Mouse (Mus musculus): ENCODE data around the gene Lrp5. TPM values are rescaled to one million over a fixed set of nuclear protein-coding genes. Genes with fewer than 3 reads are reported as not detected.
"Not testable (repeated sequence)": the region's sequence is repeated elsewhere in the genome, so short reads cannot be mapped to it uniquely, and the experiment has no call there.

Lrp5 gene
- total RNA-seq, 2 experiments from 2014 or later, result 7.3 to 8.3 TPM

GRCm38 (mm10) chr19:3620871-3621270, 65.5 kb downstream of the Lrp5 start:
- no peak for DNase-seq (ENCODE audit: low spot score in 2 of 2)

- no peak for DNase-seq (ENCODE audit: low spot score in 2 of 2)
These were observed 67.0 kb downstream of the Lrp5 start for GRCm38 (mm10) chr19:3619359-3619758.

GRCm38 (mm10) chr19:3613991-3614390, 72.4 kb downstream of the Lrp5 start:
- no peak for DNase-seq (ENCODE audit: low spot score in 2 of 2)

- DNase-seq (ENCODE audit: low spot score in 2 of 2), result no peak
These were observed 73.7 kb downstream of the Lrp5 start for GRCm38 (mm10) chr19:3612534-3613273.

GRCm38 (mm10) chr19:3611730-3612129, 74.6 kb downstream of the Lrp5 start:
- DNase-seq (ENCODE audit: low spot score in 2 of 2), result no peak

- no peak for DNase-seq (ENCODE audit: low spot score in 2 of 2)
These were observed 75.5 kb downstream of the Lrp5 start for GRCm38 (mm10) chr19:3610886-3611285.

GRCm38 (mm10) chr19:3609826-3610225, 76.5 kb downstream of the Lrp5 start:
- no peak for DNase-seq (ENCODE audit: low spot score in 2 of 2)

- no peak for DNase-seq (ENCODE audit: low spot score in 2 of 2)
These were observed 92.0 kb downstream of the Lrp5 start for GRCm38 (mm10) chr19:3594316-3594715.

- DNase-seq (ENCODE audit: low spot score in 2 of 2), result no peak
These were observed 92.8 kb downstream of the Lrp5 start for GRCm38 (mm10) chr19:3593379-3594055.

GRCm38 (mm10) chr19:3589968-3590367, 96.4 kb downstream of the Lrp5 start:
- no peak for DNase-seq (ENCODE audit: low spot score in 2 of 2)

GRCm38 (mm10) chr19:3589547-3589946, 96.8 kb downstream of the Lrp5 start:
- DNase-seq (ENCODE audit: low spot score in 2 of 2), result no peak

- DNase-seq (ENCODE audit: low spot score in 2 of 2), result not testable (repeated sequence)
These were observed 98.6 kb downstream of the Lrp5 start for GRCm38 (mm10) chr19:3587729-3588128.

GRCm38 (mm10) chr19:3586540-3586939, 99.8 kb downstream of the Lrp5 start:
- DNase-seq (ENCODE audit: low spot score in 2 of 2), result peak; percentile 47 to 70

- DNase-seq (ENCODE audit: low spot score in 2 of 2), result no peak
These were observed 100.3 kb downstream of the Lrp5 start for GRCm38 (mm10) chr19:3586026-3586425.

- DNase-seq (ENCODE audit: low spot score in 2 of 2), result peak; percentile 77
These were observed 105.0 kb downstream of the Lrp5 start for GRCm38 (mm10) chr19:3581326-3581725.

- no peak for DNase-seq (ENCODE audit: low spot score in 2 of 2)
These were observed 108.5 kb downstream of the Lrp5 start for GRCm38 (mm10) chr19:3577911-3578290.

- no peak for DNase-seq (ENCODE audit: low spot score in 2 of 2)
These were observed 109.0 kb downstream of the Lrp5 start for GRCm38 (mm10) chr19:3577265-3577910.

GRCm38 (mm10) chr19:3576451-3577264, 109.7 kb downstream of the Lrp5 start:
- DNase-seq (ENCODE audit: low spot score in 2 of 2), result no peak

- peak; percentile 97 for DNase-seq (ENCODE audit: low spot score in 2 of 2)
These were observed 110.6 kb downstream of the Lrp5 start, which contains the start of gene Ppp6r3 for GRCm38 (mm10) chr19:3575632-3576384. TSS of gene Ppp6r3 (minus strand) at chr19:3575749.

GRCm38 (mm10) chr19:3575276-3575631, 111.1 kb downstream of the Lrp5 start:
- DNase-seq (ENCODE audit: low spot score in 2 of 2), result no peak
